Mouse (Mus musculus) skeletal muscle tissue, postnatal 0 days (tissue): ENCODE results near the gene Fzd7. TPM values are rescaled to one million over a fixed set of nuclear protein-coding genes. Genes with fewer than 3 reads are reported as not detected.

Experiments used
- polyA plus RNA-seq: library from polyadenylated mRNA; unstranded; fragments of >200 nt; fragmentation: Nextera tagmentation; extraction: Ambion mirVana; gene quantifications from 2 replicates; pipeline ENCODE4 v1.2.1, GENCODE M21; 2015

The Fzd7 gene
- polyA plus RNA-seq: 7.7 and 8.2 TPM in 2 replicates

DNA sequence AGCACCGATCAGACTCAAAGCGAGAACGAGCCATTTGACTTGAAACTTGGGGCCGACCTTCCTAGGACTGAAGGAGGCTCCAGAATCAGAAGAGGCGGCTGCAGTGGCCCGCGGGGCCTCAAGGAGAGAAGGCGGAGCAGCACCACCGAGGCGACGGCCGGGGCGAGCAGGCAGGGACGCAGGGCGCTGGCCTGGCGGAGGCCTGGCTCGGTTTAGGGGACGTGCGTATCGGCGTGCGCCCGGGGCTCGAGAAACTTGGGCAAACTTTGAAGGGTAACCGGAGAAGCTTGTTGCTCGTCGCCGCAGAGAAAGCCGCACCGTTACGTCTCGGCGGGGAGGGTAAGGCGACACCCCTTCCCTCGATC lies at the start of gene Fzd7:
Fzd7 (plus strand) TSS at position 94 of the 365 bp plus-strand sequence.

DNA sequence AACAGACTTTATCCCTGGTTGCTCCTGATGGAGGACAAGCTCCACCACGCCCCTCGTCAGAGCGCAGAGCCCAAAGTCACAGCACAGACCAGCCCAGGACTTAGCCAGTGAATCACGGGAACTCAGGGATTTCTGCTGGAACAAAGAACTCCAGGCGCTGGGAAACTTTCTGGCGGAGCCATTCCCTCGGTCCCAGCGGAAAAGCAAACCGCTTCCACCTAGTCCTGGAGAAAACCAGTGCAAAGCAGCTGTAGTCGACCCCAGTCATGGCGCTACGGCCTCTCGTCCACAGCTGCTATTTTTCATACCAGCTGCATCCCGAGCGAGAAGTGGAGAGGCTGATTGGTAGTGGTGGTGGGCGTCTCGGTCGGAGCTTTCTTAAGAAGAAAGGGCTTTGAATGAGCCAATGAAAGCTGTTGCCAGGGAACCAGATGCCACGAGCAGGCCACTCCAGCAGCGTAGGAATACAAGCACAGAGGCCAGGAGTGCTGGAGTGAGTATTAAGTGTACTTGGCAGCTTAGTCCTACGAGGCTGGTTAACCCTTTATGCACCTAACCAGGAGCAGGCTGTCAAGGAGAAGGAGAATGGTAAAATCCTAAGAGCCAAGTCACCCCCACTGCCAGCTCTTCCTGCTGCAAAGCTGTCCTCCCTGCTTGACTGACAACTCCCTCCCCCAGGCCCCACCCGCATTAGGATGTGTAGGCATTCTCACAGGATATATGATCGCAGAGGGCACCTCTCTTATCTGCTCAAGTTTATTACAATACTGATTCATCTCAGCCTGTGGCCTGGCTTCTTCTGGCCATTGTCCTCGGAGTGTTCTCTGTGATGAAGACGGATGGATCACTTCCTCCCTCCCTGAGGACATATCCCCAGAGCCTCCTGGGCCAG lies 34.0 kb downstream of the Fzd7 start, which contains the start of gene Gm973:
Gm973 (plus strand) TSS at position 239 of the 892 bp plus-strand sequence.

Other genes with a start within 250 kb of the Fzd7 start
- gene Als2, start 245.2 kb upstream of the Fzd7 start, polyA plus RNA-seq: 5.4 and 5.6 TPM in 2 replicates
- gene Cdk15, start 225.5 kb upstream of the Fzd7 start, polyA plus RNA-seq: 0.69 and 1.3 TPM in 2 replicates
- gene Gm973, start 33.8 kb downstream of the Fzd7 start, polyA plus RNA-seq: 0.56 and 1.7 TPM in 2 replicates
- 207 and 208 TPM in 2 replicates for gene Sumo1, start 188.4 kb downstream of the Fzd7 start, polyA plus RNA-seq
- 86.8 and 88.0 TPM in 2 replicates for gene Nop58, start 202.5 kb downstream of the Fzd7 start, polyA plus RNA-seq